Mouse (Mus musculus) urinary bladder, postnatal 0 days (tissue): ENCODE results near the gene Papola. TPM values are rescaled to one million over a fixed set of nuclear protein-coding genes. Genes with fewer than 3 reads are reported as not detected.

Source experiments
- microRNA-seq: library from miRNA; unstranded; fragments of <30 nt; microRNA quantifications from one replicate; pipeline ENCODE4, GENCODE M21; 2016
- polyA plus RNA-seq: library from polyadenylated mRNA; unstranded; fragments of >200 nt; fragmentation: Nextera tagmentation; extraction: Ambion mirVana; gene quantifications from 2 replicates; pipeline ENCODE4 v1.2.1, GENCODE M21; 2015

The Papola gene
- 101 and 132 TPM in 2 replicates for polyA plus RNA-seq

DNA sequence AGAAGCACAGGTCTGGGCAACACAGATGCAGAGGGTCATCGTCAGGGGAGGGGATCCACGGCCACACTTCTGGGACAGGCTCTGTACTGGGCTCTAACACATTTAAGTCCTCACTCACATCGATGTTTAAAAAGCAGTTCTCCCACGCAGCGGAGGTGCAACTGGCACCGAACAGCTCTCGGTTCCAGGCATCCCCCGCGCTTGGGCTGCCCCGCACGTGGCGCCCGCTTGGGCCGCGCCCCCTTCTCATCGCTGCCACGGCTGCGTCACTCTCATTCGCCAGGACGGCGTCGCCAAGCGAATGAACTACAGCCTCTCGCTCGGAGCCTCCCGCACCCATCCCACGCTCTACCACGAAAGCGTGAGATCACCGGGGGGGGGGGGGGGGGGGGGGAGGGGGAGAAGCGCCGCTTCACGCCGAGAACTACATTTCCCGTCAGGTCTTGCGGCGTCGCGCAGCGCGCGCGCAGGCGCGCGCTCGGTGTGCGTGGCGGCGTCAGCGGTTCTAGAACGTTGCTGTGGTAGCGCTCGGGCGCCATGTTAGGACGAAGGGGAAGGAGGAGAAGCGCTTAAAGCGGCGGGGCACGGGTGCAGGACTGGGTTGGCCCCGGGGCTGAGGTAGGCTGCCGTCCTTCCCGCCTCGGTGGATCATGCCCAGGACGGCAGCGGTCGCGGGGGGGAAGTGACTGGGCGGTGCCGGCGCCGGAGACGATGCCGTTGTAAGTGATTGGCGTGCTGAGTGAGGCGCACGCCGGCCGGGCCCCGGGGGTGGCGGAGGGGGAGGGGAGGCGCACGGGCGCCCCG, at the start of gene Papola:
Gene Papola (plus strand): TSS at position 499 of the 804 bp plus-strand sequence.

Small RNAs within 50 kb of the gene (microRNA-seq; reads per million reads assigned to microRNA genes)
- 0.93 reads per million for gene Gm22120

Other genes starting within 250 kb of the Papola start
- gene Bdkrb2, start 221.5 kb upstream of the Papola start, polyA plus RNA-seq, result 8.8 and 9.4 TPM in 2 replicates
- 0.48 and 1.3 TPM in 2 replicates for gene Bdkrb1, start 181.6 kb upstream of the Papola start, polyA plus RNA-seq
- 23.3 and 24.6 TPM in 2 replicates for gene Gskip, start 99.9 kb upstream of the Papola start, polyA plus RNA-seq
- 4.6 and 5.8 TPM in 2 replicates for gene Atg2b, start 99.5 kb upstream of the Papola start, polyA plus RNA-seq
- gene Ak7, start 78.7 kb upstream of the Papola start, polyA plus RNA-seq, result 0.10 and 0.18 TPM in 2 replicates
- gene Vrk1, start 225.5 kb downstream of the Papola start, polyA plus RNA-seq, result 20.1 and 24.2 TPM in 2 replicates